Mouse (Mus musculus): Measurements from ENCODE around the gene Gnl3.

Gnl3 gene

DNA sequence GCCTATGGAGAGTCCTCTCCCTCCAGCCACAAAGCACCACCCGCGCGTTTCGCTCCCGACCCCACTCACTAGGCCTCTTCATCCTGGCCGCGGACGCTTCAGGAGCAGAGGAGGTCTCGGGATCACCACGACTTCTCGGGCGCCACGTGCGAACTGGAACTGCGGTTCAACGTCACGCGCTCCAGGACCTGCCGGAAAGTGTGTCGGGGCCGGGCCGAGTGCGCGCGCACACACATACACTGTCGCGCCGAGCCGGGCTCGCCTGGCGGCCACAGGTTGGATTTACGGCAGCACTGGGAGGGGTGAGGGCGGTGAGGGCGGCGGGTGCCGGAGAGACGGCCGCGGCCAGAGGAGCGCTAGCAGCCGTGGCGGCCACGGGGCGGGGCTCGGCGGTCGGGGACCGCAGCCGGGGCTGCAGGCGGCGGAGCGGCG, at the start of gene Gnl3, which contains the start of gene Pbrm1:
TSS of gene Gnl3 (minus strand) at position 293 of the 432 bp plus-strand sequence.
TSS of gene Pbrm1 (plus strand) at position 279 of the 432 bp plus-strand sequence.
- DNase-seq: peak; percentile 98

DNA sequence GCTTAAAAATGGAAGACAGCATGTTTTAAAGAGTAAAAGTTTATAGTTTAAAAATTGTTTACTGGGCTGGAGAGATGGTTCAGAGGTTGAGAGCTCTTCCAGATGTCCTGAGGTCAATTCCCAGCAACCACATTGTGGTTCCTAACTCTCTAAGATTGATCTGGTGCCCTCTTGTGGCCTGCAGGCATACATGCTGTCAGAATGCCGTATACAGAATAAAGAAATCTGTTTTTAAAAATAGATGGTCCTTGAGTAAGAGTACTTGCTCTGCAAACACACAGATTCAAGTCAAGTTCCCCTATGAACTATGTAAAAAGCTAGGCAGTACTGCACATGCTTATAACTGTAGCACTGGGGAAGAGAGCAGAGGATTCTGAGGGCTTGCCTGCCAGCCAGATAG, 43.3 kb upstream of the Gnl3 start:
- no peak for DNase-seq

DNA sequence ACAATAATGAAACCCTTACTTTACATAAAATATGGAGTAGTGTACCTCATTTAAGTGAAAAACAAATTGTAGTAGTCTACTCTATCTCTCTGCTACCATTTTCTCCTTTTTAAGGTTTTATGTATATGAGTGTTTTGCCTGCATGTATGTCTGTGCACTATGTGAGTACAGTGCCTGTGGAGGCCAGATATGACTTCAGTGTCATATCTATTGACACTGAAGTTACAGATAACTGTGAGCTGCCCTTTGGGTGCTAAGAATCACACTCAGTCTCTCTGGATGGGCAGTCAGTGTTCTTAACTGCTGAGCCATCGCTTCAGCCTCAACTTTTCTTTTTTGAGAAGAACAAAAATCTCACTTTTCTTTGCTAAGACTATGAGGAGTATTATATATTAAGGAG, 26.9 kb upstream of the Gnl3 start:
- no peak for DNase-seq

DNA sequence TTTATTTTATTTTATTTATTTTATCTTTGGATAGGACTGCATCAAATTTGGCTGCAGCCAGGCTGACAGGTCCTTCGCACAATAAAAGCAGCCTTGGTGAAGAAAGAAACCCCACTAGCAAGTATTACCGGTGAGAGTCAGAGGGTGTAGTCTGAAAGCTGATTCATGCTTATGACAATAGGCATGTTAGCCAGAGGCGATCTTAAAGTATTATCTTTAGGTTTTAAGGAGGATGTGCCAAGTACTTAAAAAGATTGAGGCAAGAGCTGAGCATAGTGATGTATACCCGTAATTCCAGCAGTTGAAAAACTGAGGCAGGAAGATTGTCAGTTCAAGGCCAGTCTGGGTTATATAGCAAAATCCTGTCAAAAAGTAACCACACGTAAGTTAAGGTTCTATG, 26.3 kb upstream of the Gnl3 start:
- DNase-seq: no peak

DNA sequence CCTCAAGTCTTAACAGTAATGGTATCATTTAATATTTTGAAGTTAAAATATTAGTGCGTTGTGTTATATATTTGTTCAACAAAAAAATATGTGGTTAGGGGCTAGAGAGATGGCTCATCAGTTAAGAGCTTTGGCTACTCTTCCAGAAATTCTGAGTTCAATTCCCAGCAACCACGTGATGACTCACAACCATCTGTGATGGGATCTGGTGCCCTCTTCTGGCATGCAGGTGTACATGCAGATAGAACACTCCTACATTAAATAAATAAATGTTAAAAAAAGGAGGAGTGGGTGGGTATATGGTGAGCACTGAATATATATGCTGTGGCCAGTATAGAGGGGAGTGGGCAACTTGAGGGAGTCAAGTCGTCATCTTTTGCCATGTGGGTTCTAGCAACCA, 6.8 kb upstream of the Gnl3 start:
- no peak for DNase-seq

DNA sequence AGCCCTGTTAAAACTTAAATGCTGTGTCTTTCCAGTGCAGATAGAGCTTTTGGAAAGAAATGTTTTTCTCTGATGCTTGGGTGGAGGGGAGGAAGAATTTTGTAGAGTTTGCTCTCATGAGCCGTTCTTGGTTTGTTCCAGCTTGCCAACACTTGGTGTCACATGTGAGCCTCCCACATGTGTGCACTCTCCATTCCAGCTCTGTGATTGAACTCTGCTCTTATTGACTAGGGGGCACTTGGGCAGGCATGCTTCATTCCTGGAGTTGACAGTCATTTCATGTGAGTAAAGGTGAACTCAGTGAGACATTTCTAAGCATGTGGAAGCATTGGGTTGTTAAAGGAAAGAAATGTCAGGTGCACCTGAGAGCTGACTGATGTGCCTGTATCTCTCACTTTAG, 3.6 kb upstream of the Gnl3 start:
- DNase-seq: no peak

DNA sequence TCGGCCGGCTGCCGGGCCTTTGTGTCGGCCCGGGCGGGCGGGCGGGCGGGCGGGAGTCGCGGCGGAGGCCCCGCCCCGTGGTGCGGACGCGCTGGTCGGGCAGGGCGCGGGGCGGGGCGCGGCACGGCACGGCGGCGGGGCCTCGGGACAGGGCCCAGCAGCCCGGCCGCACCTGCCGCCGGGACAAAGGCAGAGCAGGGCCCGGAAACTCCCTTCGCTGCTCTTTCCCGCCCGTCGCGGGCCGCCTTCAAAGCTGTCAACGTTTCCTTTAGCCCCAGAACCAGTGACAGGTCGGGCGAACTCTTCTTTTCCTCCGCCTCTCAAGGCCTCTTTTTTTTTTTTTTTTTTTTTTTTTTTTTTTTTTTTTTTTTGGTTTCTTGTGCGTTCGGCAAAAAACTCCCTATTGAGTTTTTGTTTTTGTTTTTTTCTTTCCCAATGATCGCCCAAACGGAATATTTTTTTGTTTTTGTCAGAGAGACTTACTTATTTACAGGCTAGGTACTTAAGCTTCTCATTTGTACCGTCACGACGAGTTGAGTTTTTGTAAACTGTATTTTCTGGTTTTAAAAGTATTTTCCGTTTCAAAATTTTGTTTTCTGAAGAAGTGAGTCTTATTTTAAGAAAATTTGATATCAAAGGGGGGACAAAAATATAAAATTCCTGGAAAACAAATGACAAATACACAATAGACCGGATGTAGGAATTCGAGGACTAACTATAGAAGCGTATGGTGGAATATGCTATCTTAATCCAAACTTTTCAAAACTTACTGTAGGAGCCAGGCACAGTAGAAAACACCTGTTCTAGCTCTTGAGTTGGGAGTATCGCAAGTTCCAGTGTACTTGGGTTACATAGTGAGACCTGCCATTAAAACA, 616 bp upstream of the Gnl3 start:
- DNase-seq: peak in 1 of 2 experiments; percentile 90

DNA sequence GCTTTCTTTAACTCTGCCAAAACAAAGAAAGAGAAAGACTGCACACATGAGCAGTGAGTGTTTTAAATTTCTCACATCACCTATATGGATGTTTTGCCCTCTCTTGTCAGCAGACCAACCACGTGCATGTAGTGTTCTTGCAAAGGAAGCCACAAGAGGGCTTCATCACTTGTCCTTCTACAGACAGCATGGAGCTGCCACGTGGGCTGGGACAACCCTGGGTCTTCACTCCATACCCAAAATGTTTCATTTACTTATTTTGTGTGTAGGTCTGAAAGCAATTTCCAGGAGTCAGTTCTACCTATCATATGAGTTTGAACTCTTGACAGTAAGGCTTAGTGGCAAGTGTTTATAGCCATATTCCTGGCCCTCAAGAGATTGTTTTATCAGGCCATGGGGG, 1.1 kb downstream of the Gnl3 start:
- no peak for DNase-seq

DNA sequence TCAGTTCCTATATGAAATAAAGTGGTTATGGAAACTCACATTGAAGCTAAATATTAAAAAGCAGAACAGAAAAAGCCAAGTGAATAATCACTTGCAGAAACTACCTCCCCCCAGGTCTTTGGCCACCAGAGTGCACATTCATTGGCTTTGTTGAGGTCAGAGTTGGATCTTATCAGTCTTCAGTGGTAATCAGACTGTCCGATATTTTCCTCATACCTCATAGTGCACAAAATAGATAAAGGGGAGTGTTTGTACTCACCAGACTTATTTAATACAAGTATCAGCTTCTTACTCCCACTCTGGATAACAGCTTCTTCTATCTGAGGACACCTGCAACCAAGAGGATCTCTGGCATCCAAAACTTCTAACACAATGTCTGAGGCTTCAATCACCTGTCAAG, 2.9 kb downstream of the Gnl3 start:
- no peak for DNase-seq

DNA sequence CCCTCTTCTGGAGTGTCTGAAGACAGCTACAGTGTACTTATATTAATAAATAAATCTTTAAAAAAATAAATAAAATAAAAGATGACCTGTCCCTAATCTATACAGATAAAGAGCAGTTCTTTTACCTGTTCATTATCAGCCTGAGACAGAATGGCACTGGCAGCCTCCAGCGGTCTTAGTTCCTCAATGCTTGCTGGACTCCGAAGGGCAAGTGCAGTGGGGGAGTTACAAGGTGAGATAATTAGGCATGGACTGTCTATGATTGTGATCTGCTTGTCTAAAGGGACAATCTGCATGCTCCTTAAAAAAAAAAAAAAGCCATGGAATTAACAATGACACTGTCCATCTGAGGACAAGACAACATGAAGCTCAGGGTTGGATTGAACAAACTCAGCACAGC, 5.0 kb downstream of the Gnl3 start:
- DNase-seq: no peak

DNA sequence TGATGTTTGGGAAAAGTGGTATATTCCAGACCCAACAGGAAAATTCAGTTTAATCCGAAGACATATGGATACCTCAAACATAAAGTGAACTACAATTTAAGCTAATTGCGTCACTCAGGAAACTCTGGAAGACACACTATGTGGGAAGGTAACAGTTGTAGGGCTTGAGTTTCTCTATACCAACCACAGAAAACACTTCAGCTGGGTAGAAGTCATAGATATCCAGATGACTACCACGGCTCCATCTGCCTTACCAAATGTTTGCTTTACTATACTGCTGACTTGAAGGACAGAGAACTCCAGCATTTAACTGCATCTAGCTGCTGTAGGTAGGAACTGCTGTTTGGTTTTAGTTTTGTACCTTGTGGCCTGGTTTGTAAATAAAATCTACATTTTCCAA, 7.4 kb downstream of the Gnl3 start:
- DNase-seq: no peak

DNA sequence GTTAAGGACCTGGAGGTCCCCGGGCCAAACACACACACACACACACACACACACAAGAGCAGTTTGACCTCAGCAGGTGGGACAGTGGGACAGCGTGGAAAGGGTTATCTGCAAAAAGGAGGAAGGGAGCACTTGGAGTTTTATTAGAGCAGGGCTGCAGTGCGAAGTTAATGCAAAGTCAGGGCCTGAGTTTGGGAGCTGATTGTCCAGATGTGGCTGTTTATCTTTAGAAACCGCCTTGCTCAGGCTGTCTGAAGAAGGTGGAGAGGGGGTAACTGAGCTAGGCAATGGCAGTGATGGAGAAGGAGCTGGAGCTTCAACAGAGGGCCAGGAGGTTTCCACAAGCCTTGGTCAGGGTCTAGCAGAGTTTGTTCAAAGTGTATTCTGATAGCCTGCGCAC, 12.2 kb downstream of the Gnl3 start:
- DNase-seq: no peak

DNA sequence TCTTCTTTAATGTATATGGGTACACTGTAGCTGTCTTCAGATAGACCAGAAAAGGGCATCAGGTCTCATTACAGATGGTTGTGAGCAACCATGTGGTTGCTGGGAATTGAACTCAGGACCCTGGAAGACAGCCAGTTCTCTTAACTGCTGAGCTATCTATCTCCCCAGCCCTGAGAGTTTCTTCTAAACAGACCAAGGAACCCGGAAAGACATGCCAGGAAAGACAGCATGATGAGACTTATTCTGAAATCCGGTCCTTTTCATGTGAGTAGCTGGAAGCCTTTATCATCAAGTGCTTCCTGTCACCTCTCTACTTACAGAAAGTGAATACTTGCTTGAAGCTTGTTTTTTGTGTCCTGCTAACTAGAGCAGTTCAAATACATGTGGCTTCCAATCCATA, 14.4 kb downstream of the Gnl3 start:
- DNase-seq: no peak

DNA sequence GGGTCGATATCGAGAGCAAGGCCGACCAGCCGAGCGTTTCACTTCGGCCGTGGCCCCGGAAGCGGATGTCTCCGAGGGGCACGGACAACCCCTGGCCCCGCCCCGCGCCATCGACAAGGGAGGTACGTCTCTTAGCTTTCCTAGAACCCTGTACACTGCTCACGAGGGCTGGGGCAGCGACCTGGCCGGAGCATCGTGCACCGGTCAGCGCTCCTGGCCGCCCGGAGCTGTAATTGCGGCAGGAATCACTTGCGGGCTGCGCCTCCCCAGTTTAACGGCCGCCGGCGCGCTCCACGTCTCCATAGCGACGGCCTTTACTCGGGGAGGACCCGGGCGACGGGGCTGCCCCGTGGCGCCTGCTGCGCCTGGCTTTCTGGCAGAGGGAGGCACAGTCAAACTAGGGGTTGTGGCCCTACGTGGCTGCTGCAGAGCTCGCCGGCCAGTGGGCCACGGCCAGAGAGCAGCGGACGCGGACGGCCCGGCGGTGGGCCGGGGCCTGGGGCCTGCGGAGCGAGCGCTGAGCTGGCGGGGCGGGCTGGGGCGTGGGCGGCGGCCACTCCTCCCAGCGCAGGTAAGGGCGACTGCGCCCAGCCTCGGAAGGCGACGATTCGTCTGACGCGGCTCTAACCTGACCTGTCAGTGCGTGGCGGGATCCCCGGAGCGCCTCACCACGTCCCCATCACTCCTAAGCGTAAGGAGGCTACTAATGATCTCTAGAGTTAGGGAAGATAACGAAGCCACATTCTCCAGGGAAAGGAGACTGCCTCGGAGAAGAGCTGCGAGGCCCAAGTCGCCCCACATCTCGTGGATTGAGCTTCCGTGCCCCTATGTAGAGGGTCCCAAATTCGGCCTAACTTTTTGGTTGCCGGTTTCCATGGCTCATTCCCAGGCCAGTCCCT, 17.4 kb downstream of the Gnl3 start, which contains the start of the genes Glt8d1 and Spcs1:
TSS of gene Glt8d1 (plus strand) at position 94 of the 899 bp plus-strand sequence.
TSS of gene Spcs1 (minus strand) at position 366 of the 899 bp plus-strand sequence.
- DNase-seq: peak; percentile 91 to 93

DNA sequence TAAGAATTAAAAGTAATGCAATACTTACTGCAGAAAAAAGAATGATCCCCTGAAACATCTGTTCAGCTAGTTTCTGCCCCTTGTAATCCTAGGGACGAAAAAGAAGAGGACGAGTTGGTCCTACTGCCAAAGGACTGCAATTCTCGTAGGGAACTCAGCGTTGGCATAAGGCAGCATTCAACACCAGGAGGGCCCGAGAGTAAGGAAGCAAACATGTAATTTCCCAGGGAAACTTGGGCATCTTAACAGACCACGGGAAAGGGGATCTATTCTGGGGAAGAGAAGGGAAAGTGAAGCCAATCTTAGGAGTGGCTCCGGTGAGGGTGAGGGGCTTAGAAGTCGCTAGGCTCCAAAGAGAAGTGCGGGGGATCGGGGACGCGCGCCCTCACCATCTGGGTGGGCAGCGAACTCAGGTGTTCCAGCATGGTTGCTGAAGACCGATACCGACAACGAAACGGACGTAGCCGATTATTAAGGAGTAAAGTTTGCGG, 18.1 kb downstream of the Gnl3 start:
- DNase-seq: no peak

DNA sequence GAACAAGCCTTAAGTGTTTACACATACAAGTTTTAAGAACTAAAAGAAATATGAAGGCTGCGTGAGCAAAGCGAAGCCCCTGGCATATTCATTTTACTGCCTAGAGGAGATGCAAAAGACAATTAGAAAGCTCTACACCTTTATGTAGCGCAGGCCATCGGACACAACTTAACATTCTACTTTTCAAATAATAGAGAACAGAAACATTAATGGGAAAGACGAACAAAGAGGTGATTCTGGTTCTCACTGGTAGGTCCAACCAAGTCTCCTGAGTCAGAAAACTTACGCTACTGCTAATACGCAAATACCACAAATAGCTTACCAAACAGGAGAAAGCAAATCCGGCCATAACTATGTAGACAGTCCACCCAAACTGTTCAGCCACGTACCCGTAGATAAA, 18.6 kb downstream of the Gnl3 start:
- DNase-seq: no peak

DNA sequence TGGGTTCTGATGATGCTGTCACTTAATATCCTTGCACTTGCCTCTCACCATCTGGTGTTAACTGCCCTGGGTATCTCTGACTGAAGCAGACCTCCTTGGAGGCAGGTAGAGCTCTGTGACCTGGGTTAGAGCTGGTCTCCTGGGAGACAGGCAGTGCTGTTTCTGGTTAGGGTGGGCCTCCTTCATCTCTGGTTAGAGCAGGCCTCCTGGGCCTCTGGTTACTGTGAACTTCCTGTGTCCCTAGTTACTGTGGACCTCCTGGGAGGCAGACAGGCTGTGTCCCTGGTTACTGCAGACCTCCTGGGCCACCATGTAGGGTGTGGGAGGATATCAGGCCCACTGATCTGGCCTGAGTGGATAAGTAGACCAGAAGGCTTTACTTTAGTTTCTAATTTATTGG, 22.5 kb downstream of the Gnl3 start:
- no peak for DNase-seq

DNA sequence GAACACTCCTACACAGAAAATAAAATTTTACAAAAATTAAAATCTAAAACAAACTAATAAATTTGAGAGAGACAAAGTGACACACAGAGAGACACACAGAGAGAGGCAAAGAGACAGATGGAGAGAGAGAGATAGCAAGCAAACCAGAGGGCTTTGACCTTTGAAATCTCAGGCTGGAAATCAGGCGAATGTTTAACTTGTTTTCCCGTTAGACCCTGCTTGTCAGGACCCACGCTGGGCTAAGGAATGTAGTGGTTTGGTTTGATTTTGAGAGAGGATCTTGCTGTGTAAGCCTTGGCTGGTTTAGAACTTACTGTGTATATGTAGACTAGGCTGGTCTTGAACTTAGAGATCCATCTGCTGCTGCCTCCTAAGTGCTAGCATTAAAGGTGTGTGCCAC, 42.7 kb downstream of the Gnl3 start:
- DNase-seq: no peak

DNA sequence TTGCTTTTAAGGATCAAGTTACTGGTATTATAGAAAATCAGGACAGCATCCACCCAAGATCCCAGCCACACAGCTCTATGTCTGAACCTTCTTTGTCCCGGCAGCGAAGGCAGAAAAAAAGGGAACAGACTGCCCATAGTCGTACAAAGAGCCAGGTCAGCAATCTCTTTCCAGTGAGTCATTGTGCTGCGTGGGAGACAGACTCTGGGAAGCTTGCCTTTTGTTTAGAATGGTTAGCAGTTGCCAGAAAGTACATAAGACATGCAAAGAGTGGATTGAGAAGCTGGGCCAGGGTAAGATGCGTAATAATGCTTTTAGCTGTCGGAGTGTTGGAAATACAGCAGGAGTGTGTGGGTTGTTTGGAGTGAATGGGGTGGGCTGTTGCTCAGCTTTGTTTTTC, 44.7 kb downstream of the Gnl3 start:
- DNase-seq: peak; percentile 11 to 18

Measured in cerebellum, postnatal 25 days (tissue).